Mouse (Mus musculus) erythroblast, embryonic 14.5 days (primary cell): ENCODE measurements around the gene Chst10. TPM values are rescaled to one million over a fixed set of nuclear protein-coding genes. Genes with fewer than 3 reads are reported as not detected.
A peak's percentile ranks its signal among the peaks of the same experiment; 100 is the strongest.

Source experiments
- H3K27me3 ChIP-seq: 2 replicates; pipeline ENCODE4 v1.6.1; 2012; ENCODE audit warnings: inconsistent platforms; ENCODE audit not compliant: control insufficient read depth
- H3K36me3 ChIP-seq: 2 replicates; pipeline ENCODE4 v1.6.1; 2012; ENCODE audit warnings: mild to moderate bottlenecking, inconsistent platforms; ENCODE audit not compliant: control insufficient read depth
- H3K4me1 ChIP-seq: 2 replicates; pipeline ENCODE4 v1.6.1; 2012; ENCODE audit warnings: inconsistent platforms; ENCODE audit not compliant: control insufficient read depth
- H3K4me3 ChIP-seq: replicated peaks from 2 replicates; pipeline ENCODE3; 2012; ENCODE audit warnings: moderate library complexity, mild to moderate bottlenecking, inconsistent platforms
- H3K9me3 ChIP-seq: 2 replicates; pipeline ENCODE4 v1.6.1; 2012; ENCODE audit warnings: low read length, inconsistent platforms, mixed read lengths; ENCODE audit not compliant: control insufficient read depth
- GATA1 ChIP-seq: IDR thresholded peaks from 2 replicates; pipeline ENCODE4 v1.6.1; 2012; ENCODE audit warnings: low read length, inconsistent platforms, mixed read lengths
- TAL1 ChIP-seq: IDR thresholded peaks from 3 replicates; pipeline ENCODE4 v1.6.1; 2012; ENCODE audit warnings: low read length, inconsistent platforms, mixed read lengths
- polyA plus RNA-seq: library from polyadenylated mRNA; stranded (reverse); fragments of >175 nt; gene quantifications from 2 replicates; pipeline ENCODE4 v1.2.3, GENCODE M21; 2012

The Chst10 gene
- polyA plus RNA-seq, 1 experiment: 0.02 TPM

GRCm38 (mm10) chr1:38835568-38836476 lies 62.1 kb downstream of the Chst10 start:
- TF ChIP-seq GATA1: no peak
- TF ChIP-seq TAL1: no peak
- Histone ChIP-seq H3K4me3 (peak overlapping the region; percentile 46), H3K9me3 (peaks cover 2% of the 10 kb centered on the region; the same call in 1 of the 2 replicates), H3K36me3 (no peaks in the 10 kb centered on the region), H3K27me3 (peaks cover 35% of the 10 kb centered on the region), H3K4me1 (no peaks in the 10 kb centered on the region)

- Histone ChIP-seq H3K9me3 (no peaks in the 10 kb centered on the region), H3K4me1 (no peaks in the 10 kb centered on the region), H3K4me3 (no peak overlapping the region), H3K36me3 (no peaks in the 10 kb centered on the region), H3K27me3 (peaks cover 35% of the 10 kb centered on the region)
- TF ChIP-seq TAL1 (no peak), GATA1 (no peak)
Observed at GRCm38 (mm10) chr1:38834899-38835298, 63.1 kb downstream of the Chst10 start.

GRCm38 (mm10) chr1:38824926-38825325 lies 73.0 kb downstream of the Chst10 start:
- no peaks in the 10 kb centered on the region for H3K4me1 ChIP-seq
- TF ChIP-seq GATA1 (no peak), TAL1 (no peak)
- no peaks in the 10 kb centered on the region for H3K9me3 ChIP-seq
- no peaks in the 10 kb centered on the region for H3K27me3 ChIP-seq
- H3K36me3 ChIP-seq: no peaks in the 10 kb centered on the region
- no peak overlapping the region for H3K4me3 ChIP-seq

- Histone ChIP-seq H3K36me3 (no peaks in the 10 kb centered on the region), H3K9me3 (no peaks in the 10 kb centered on the region), H3K4me3 (no peak overlapping the region), H3K4me1 (no peaks in the 10 kb centered on the region), H3K27me3 (no peaks in the 10 kb centered on the region)
- no peak for TF ChIP-seq GATA1
- no peak for TF ChIP-seq TAL1
Observed at GRCm38 (mm10) chr1:38823851-38824250, 74.1 kb downstream of the Chst10 start.

GRCm38 (mm10) chr1:38819691-38820090 lies 78.3 kb downstream of the Chst10 start:
- Histone ChIP-seq H3K27me3 (no peaks in the 10 kb centered on the region), H3K4me1 (no peaks in the 10 kb centered on the region), H3K4me3 (no peak overlapping the region), H3K9me3 (no peaks in the 10 kb centered on the region), H3K36me3 (no peaks in the 10 kb centered on the region)
- TF ChIP-seq TAL1: no peak
- TF ChIP-seq GATA1: no peak

- Histone ChIP-seq H3K36me3 (no peaks in the 10 kb centered on the region), H3K9me3 (no peaks in the 10 kb centered on the region), H3K4me1 (no peaks in the 10 kb centered on the region), H3K27me3 (no peaks in the 10 kb centered on the region), H3K4me3 (no peak overlapping the region)
- TF ChIP-seq GATA1 (no peak), TAL1 (no peak)
Observed at GRCm38 (mm10) chr1:38817671-38818070, 80.3 kb downstream of the Chst10 start.

GRCm38 (mm10) chr1:38817268-38817667 lies 80.7 kb downstream of the Chst10 start:
- H3K4me1 ChIP-seq: no peaks in the 10 kb centered on the region
- H3K9me3 ChIP-seq: no peaks in the 10 kb centered on the region
- no peak overlapping the region for H3K4me3 ChIP-seq
- TF ChIP-seq TAL1 (no peak), GATA1 (no peak)
- no peaks in the 10 kb centered on the region for H3K27me3 ChIP-seq
- H3K36me3 ChIP-seq: no peaks in the 10 kb centered on the region

GRCm38 (mm10) chr1:38816306-38816705 lies 81.7 kb downstream of the Chst10 start:
- Histone ChIP-seq H3K9me3 (no peaks in the 10 kb centered on the region; the same call in 1 of the 2 replicates), H3K4me3 (no peak overlapping the region), H3K36me3 (no peaks in the 10 kb centered on the region), H3K27me3 (no peaks in the 10 kb centered on the region), H3K4me1 (no peaks in the 10 kb centered on the region)
- TF ChIP-seq TAL1: no peak
- TF ChIP-seq GATA1: no peak

Other genes starting within 250 kb of the Chst10 start
- 0.02 TPM in 1 of 2 replicates, not detected in the other for gene Aff3, start 233.2 kb downstream of the Chst10 start, polyA plus RNA-seq
- not detected in 2 replicates for gene Lonrf2, start 61.5 kb downstream of the Chst10 start, polyA plus RNA-seq
- gene Nms, start 41.0 kb upstream of the Chst10 start, polyA plus RNA-seq: not detected in 2 replicates
- gene Pdcl3, start 87.4 kb upstream of the Chst10 start, polyA plus RNA-seq: 0.99 and 1.4 TPM in 2 replicates